Mouse (Mus musculus) olfactory bulb, adult 2 months (tissue): Measurements from ENCODE around the gene Lrrc74a.

Experiments used
- CTCF ChIP-seq: fragments of 200-500 bp; IDR thresholded peaks from 2 replicates; pipeline ENCODE4 v1.5.1; 2012; ENCODE audit warnings: low read depth, mild to moderate bottlenecking, low read length, moderate library complexity; ENCODE audit not compliant: insufficient read depth
- POLR2A ChIP-seq: fragments of 200-500 bp; IDR thresholded peaks from 2 replicates; pipeline ENCODE4 v1.6.1; 2012; ENCODE audit warnings: mild to moderate bottlenecking, low read depth, low read length, moderate library complexity; ENCODE audit not compliant: insufficient read depth

DNA sequence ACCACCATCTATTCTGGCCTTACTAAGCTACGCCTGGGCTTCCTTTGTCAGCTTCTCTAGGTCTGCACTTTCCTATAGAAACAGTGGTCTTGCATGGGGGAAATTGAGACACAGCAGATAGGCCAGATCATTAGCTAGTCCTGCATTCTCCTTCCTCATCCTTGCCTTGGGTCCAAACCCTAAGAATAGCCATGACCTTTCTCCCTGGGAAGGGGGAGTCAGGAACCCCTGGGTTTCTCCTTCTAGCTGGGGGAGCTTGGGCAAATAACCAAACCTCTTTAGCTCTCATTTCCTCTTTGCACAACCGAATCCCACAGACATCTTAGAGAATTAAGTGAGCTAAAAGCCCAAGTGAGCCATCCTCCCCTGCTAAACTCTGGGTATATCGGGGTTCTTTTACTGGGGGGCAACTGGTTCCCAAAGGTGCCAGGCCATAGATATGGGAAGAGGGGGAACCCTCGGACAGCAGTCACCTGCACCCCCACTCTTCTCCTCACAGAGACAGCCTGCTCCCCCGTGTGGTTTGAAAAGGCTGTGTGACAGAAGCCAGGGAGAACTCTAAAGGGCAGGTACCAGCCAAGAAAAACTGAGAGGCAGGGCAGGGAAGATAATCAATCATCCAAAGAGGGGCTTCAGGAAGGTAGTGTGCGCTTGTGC lies 69.6 kb downstream of the Lrrc74a start:
- TF ChIP-seq POLR2A (no peak), CTCF (no peak)
